12 mouse cellular contexts compared by ENCODE assay signal in genomic region chr1:153479296-153479695, GRCm38 (mm10). TPM values are rescaled to one million over a fixed set of nuclear protein-coding genes. Genes with fewer than 3 reads are reported as not detected.
"Had no signal": no experiment of that assay in that cellular context is flagged by ENCODE, and none has a peak within 500 bp of the region (broad histone marks: within the 10 kb centered on the region; RNA-seq: fewer than 3 reads in every experiment).

No protein-coding gene starts in this region.

- DNase-seq: kidney, postnatal 14 days; kidney, postnatal 4 days; layer of hippocampus, postnatal 36 days; liver, embryonic 13.5 days; lung, adult 2 months; lung, postnatal 14 days; lung, postnatal 4 days; midbrain, embryonic 14.5 days; thymus, adult 2 months; thymus, postnatal 14 days; thymus, postnatal 4 days had no signal

RNA-seq across cellular contexts. Expression of gene Shcbp1l, which starts 54.3 kb away (rescaled TPM):
- total RNA-seq: liver, adult 2 months had no signal
